Mouse (Mus musculus) spleen, postnatal 4 days (tissue): ENCODE results near the gene Gm11042.

ENCODE experiments used
- DNase-seq, 2 experiments: peaks; one replicate each; pipeline ENCODE4 v3.0.0; 2022; ENCODE audit warnings: low spot score in 2 of 2

The Gm11042 gene

GRCm38 (mm10) chr12:74316344-74316973 is at the start of gene Gm11042:
Gene Gm11042, minus strand, starts transcription at chr12:74316394.
- DNase-seq = no peak

GRCm38 (mm10) chr12:74364477-74364876 is 48.3 kb upstream of the Gm11042 start:
- no peak for DNase-seq

- DNase-seq = no peak
These were observed 46.9 kb upstream of the Gm11042 start for GRCm38 (mm10) chr12:74363076-74363475.

GRCm38 (mm10) chr12:74362453-74362852 is 46.3 kb upstream of the Gm11042 start:
- DNase-seq = no peak

GRCm38 (mm10) chr12:74359791-74360190 is 43.6 kb upstream of the Gm11042 start:
- no peak for DNase-seq

- DNase-seq = no peak
These were observed 41.6 kb upstream of the Gm11042 start for GRCm38 (mm10) chr12:74357806-74358205.

DNA sequence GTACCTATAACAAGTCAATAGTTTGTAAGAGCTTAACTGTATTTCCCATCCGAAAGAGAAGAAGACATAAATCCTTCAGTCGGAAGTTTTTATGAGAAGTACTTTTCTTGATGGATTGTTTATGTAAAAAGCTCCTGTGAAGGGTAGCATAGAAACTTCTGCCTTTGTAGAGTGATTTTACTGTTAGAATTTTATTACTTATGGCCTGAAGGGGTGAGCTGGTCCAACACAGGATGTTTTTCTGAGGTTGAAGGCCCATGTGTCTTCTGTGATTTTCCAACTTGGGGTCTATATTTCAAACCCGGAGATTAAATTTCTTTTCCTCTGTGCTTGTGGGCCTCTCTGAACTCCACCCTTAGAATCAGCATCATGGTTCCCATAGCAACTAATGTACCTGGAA is 26.5 kb upstream of the Gm11042 start:
- DNase-seq = no peak

- no peak for DNase-seq
These were observed 23.9 kb upstream of the Gm11042 start for GRCm38 (mm10) chr12:74340070-74340469.

DNA sequence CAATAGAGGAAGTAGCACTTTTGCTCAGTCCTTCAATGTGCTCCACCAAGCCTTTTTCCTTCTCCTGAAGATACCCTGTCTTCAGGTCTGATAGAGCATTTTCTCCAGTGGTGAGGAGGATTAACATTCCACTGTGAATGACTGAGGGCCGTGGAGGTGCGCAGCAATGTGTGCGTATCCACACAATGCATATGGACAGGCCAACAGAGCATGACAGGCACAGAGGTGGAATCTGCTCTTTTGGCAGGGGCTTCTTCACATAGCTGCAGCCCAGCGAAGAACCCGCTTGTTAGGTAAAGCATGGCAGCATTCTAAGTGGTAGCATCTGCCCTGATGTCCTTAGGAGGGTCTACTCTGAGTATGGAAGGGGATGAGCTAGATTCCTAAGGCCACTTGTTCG is 17.5 kb upstream of the Gm11042 start:
- DNase-seq = no peak

DNA sequence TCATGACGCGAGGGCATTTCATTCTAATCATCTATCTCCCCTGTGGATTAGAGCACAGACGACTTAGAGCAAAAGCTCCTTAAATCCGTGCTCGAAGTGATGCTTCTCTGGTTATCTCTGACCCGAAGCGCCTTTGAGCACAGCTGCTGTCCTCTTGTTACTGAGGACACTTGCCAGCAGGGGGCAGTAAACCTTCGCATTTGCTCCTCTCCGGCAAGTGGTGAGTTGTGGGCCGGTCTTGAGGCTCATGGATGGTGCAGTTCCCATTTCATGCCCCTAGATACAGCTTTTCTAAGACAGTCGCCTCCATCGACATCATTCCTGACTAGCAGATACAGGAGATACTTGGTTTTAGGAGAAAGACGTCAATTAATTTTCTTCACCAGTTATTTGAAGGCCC is 16.8 kb upstream of the Gm11042 start:
- DNase-seq = peak; percentile 20 to 69

DNA sequence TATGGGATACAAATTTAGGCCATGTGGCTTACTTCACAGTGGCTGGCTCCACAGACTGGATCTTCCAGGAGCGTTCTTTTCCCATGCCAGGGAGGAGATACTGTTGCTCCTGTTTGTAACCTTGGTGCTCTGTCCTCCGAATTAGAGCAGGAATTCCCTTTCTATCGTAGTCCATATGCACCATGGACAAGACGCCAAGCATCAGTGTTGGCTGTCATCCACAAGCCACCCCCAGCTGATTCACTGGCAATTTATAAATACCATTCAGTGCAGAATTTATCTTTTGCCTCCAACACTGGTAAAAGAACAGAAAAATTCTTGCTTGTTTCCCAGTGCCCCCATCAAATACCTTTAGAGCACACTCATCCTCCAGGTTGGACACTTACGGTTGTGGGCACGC is 13.6 kb upstream of the Gm11042 start:
- no peak for DNase-seq

DNA sequence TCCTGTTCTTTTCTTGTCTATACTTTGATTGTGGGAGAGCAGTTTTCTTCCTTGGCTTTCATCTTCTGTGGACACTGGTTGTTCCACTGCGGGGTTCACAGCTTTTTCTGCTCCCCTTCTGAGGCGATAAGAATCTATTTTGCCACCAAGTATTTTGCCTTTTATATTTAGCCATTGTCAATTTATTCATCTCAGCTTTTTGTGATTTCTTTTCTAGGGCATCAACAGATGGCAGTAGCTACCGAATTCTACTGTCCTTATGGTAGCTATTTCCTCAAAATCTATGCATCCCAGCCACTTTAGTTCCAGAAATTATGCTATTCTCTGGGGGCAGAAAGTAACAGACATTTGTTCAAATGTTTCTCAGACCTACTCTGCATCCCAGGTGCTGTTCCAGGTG is 10.4 kb upstream of the Gm11042 start:
- no peak for DNase-seq

GRCm38 (mm10) chr12:74321981-74322380 is 5.8 kb upstream of the Gm11042 start:
- DNase-seq = no peak

DNA sequence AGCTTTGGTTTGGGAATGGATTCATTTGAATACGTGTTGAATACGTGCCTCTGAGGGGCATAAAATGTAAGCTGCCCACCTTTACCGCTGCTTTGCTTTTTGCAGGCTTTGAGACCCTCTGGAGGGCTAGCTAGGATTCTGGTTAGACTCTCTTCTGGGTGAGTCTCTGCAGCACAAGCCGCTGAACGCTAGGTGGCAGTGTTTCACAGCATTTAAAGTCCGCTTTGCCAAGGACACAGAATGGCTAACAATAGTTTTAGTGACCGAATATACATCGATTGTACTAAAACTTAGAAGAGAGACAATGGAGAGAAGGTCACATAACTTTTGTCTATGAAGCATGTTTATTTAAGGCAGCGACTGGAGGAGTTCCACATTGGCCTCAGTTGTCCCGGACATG is 4.1 kb upstream of the Gm11042 start:
- peak; percentile 30 to 71 for DNase-seq

- no peak for DNase-seq
These were observed 980 bp upstream of the Gm11042 start for GRCm38 (mm10) chr12:74316989-74317759.

DNA sequence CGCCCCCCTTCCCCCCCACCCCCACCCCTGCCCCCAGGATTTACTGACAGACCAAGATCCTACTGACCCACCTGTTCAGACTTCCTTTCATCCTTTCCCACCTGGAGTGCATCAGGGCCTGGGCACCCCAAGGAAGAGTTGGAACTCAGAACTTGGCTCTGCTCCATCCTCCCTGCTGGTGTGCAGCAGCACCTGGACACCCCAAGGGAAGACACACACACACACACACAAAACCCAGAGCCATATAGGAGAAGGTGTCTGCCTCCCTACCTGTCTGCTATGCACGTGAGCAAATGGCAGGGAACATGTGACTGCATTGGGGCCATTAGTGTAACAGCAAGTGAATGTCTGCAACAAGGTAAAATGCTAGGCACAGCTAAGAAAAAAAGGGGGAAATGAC is 973 bp downstream of the Gm11042 start:
- DNase-seq = no peak

DNA sequence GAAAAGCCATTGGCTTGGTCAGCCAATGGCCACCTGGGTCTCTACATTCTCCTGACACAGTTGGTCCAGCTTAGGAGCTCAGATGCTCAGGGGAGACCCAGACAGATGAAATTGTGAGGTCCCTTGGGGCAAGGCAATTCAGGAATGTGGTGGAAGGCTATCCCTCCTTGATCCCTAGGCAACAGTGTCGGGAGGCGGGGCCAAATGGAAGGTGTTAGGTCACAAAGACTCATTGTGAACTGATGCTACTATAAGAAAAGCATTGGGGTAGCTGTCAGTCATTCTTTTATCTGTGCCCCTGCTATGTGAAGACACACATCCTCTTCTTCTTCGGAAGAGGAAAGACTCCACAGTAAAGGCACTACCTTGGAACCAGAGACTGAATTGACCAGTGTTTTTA is 3.6 kb downstream of the Gm11042 start:
- no peak for DNase-seq

DNA sequence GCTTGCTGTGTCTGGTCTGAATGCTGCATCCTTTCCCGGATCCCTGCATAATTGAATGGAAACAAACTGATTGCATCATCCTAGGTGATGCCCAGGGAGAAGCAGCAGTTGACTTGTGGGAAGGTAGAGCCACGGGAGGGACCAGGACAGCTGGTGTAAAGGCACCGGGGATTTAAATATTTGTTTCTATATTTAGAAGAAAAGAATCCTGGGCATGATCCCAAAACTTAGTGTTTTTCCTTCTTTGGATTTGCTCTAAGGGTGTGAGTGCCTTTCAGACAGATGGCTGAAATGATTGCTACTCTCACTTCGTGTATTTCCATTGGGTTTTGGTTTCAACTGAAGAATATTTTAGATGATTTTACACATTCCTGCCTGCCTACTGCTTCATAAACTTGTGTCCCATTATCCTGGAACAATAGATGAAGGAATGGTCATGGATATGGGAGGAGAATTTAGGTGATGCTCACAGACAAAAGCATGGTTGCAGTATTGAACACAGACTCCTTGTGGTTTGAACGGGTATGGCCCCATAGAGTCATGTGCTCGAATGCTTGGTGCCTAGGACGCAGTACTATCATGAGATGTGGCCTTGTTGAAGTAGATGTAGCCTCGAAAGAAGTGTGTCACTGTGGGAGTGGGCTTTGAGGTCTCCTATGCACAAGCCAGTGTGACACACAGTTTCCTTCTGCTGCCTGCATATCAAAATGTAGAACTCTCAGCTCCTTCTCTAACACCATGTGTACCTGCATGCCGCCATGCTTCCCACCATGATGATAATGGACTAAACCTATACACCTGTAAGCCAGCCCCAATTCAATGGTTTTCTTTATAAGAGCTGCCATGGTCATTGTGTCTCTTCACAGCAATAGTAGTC is 12.5 kb downstream of the Gm11042 start:
- DNase-seq = no peak

- DNase-seq = no peak
These were observed 14.6 kb downstream of the Gm11042 start for GRCm38 (mm10) chr12:74301559-74301958.

DNA sequence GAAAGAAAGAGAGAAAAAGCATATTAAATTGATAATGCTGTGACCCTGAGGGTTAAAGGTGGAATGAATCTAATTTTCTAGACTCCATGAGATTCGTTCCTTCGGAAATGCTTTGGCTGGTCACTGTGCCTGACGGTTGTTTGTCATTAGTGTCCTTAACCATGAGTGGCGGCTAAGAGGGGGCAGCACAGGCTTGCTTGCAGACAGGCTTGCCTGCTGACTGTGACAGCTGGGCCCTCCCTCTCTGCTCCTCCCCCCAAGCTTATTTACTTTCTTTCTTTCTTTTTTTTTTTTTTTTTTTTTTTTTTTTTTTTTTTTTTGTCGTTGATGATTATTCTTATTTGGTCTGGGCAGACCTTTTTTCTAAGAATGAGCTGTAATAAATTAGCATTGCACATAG is 19.8 kb downstream of the Gm11042 start:
- DNase-seq = no peak

DNA sequence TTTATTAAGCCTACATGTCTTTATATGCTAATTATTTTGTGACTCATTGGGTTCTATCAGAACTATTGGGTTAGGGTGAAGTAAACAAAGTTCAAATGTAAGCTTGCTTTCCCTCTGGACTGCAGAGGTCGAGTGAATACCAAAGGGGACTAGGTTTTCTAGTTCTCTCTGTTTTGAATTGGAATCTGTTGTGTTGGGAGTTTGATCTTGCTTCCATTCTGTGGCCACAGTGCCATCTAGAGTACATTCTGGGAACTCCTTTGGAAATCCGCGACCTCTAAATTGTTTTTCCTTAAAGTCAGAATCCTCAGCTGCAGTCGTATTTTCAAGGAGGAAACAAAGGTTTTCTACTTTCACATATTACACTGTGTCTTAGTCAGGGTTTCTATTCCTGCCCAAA is 22.6 kb downstream of the Gm11042 start:
- no peak for DNase-seq

DNA sequence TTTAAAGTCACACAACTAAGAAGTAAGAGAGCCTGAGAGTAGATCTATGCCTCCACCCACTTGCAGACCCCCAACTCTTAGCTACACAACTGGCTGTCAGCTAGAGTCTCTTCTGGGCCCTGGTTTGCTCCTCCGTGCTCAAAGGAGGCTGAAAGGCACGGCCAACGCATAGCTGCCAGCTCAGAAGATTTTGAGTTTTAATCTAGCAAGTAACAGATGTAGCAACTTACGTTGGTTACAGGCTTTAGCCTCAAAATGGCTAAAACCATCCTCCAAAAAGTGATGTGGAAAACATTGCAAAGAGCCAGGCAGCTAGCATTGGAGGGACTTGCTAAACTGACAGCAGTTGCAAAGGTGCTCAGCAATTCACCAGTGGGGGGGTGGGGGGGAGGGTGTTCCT is 25.2 kb downstream of the Gm11042 start:
- no peak for DNase-seq

GRCm38 (mm10) chr12:74284685-74285054 is 31.5 kb downstream of the Gm11042 start:
- DNase-seq = no peak
